Mouse (Mus musculus) fibroblast of lung, adult 2 months (primary cell): ENCODE results near the gene Pskh1.

Experiments
- DNase-seq: peaks from one replicate; pipeline ENCODE4 v3.0.0-alpha.2; 2011; ENCODE audit warnings: low read depth

The Pskh1 gene

DNA sequence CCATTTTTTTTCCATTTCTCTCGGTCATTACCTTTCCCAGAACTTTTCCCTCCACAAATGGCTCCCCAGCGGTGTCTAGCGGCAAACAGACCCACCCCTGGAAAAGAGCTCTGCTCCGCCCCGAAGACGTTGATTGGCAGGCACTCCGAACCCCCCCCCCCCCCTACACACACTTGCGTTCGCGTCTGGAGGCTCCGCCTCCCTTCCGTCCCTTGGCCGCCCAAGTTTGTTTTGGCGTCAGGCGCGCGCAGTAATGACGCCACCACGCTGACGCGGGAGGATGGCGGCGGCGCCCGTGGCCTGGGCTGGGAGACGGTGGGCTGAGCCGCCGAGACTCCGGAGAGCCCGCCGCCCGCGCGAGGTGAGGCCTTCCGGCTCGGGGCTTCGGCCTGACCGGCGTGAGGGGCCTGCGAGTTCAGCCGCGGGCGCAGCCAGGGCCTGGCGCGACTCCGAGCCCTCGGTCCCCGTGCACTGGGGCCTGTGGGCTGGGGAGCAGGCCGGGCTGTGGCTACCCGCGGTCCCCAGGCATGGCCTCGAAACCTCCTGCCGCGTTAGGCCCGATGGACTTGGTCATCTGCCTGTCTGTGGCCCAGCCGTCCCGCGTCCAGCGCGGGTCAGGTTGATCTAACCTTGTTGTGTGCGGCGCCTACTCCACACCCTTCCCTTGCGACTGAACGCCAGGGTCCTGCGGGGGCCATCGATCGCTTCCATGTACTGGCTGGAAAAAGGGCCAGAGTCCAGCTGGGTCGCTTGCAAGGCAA, at the start of gene Pskh1:
Gene Pskh1, plus strand, starts transcription at position 262 of the 761 bp plus-strand sequence.
- DNase-seq: peak; percentile 64

DNA sequence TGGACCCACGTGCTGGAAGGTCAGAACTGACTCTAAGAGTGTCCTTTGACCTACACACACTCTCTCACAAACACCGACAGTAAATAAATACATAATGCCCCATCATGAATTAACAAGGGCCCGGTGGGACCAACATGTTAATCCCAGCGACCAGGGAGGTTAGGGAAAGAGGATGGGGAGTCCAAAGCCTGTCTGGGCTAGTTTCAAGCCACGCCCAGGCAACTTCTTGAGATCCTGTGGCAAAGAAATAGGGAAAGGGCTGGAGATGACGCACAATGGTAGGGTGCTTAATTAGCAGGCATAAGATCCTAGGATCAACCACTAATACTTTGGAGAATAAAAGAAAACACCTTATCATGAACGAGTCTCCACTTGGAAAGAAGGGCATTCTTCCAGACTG, 49.6 kb upstream of the Pskh1 start:
- DNase-seq: no peak

DNA sequence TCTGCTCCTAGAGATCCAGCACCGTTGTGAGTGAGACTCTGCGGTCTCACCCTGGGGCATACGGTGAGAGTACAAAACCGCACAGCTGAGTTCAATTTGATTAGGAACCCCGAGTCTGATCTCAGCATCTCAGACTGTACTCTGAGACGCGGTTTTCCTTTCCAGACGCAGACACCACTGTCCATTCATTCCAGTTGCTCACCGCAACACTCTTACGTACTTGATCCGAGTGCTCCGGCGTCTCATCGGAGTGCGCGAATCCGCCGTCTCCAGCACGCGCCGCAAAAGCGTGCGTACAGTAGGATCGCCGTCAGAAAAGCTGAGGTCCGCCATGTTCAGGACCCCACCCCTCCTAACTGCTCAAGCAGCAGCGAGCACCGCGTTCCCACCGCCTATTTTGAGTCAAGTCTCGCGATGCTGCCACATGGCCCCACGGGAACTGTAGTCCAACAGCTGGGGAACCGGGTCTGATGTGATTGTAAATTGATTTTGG, 48.5 kb upstream of the Pskh1 start:
- peak; percentile 84 for DNase-seq

DNA sequence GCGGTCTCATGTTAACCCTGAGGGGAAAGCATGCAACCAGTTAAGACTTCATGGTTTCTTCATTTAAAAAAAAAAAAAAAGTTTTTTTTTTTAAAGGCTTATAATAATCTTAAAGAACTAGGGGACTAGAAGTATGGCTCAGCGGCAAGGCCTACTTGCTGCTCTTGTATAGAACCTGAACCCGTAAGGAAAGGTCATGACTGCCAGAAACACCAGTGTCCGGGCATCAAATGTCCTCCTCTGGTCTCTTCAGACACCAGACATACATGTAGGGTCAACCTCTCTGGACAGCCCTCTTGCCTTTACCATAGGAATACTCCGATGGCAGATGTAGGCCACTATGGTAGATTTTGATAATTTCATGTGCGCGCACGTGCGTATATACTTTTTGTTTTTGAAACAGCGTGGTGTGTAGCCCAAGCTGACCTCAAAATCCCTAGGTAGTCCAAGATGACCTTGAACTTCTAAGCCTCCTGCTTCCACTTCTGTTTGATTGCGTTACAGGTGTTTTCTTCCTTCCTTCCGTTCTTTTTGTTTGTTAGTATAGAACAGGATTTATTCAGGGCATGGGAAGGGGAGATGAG, 48.0 kb upstream of the Pskh1 start:
- no peak for DNase-seq

DNA sequence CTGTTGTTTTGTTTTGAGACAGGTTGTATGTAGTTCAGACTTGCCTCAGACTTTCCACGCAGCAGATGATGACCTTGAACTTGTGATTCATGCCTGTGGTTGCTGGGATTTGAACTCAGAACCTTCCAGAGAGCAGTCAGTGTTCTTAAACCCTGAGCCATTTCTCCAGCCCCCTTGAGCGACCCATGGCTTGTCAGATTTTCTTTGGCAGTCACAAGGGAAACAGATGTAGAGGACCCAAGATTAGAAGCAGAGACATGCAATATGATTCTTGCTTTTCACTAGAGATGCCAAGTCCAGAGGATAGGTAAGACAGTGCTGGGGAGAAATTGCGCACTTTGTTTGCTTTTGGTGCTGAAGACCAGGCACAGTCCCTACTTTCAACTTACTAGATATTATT, 47.1 kb upstream of the Pskh1 start, which contains the start of gene Cenpt:
Gene Cenpt, minus strand, starts transcription at position 101 of the 400 bp plus-strand sequence.
- no peak for DNase-seq

DNA sequence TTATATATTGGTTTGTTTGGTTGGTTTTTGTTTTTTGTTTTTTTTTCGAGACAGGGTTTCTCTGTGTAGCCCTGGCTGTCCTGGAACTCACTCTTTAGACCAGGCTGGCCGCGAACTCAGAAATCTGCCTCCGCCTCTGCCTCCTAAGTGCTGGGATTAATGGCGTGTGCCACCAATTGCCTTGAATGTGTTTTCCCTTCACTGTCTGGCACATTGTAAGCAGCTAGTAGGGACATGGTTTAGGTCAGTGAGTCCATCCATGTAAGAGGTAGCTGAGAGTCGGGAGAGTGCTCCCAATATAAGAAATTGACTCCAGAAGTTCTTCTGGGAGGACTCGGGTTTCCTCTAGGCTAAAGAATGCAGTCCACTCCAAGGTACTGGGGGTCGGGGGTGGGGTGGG, 45.9 kb upstream of the Pskh1 start:
- DNase-seq: no peak

DNA sequence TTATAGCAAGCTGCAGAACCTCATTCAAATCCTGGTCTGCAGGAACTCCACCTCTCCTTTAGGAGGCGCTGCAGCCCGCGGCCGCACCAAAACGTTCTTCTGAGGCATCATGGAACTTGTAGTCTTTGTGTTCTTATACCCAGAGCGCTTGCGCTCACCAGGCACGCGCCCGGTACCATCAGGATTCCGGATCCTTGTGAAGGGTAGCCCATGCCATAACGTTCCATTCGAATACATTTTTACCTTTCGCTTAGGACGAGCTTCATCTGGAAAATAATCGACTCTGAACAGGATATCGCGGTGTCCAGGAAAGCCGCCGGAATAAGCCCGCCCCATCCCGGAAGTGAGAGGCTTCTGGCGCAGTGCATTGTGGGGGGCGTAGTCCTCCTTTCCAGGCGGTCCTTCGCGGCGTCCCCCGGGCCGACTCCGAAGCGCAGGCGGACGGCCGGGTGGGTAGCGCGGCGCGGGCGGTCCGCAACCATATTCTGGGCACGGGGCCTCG, 45.5 kb upstream of the Pskh1 start, which contains the start of gene Thap11:
Gene Thap11, plus strand, starts transcription at position 418 of the 502 bp plus-strand sequence.
- peak; percentile 82 for DNase-seq

DNA sequence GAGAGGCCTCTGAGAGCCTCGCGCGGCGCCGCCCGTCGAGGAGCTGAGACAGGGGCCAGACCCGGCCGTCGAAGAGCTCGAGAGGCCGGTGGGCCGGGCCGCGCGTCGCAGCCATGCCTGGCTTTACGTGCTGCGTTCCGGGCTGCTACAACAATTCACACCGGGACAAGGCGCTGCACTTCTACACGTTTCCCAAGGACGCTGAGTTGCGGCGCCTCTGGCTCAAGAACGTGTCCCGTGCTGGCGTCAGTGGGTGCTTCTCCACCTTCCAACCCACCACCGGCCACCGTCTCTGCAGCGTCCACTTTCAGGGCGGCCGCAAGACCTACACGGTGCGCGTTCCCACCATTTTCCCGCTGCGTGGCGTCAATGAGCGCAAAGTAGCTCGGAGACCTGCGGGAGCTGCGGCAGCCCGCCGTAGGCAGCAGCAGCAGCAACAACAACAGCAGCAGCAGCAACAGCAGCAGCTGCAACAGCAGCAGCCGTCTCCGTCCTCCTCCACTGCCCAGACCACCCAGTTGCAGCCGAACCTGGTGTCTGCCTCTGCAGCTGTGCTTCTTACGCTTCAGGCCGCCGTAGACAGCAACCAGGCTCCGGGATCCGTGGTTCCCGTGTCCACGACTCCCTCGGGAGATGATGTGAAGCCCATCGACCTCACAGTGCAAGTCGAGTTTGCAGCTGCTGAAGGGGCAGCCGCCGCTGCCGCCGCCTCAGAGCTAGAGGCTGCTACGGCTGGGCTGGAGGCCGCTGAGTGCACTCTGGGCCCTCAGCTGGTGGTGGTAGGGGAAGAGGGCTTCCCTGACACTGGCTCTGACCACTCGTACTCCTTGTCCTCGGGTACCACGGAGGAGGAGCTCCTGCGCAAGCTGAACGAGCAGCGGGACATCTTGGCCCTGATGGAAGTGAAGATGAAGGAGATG, 44.7 kb upstream of the Pskh1 start:
- DNase-seq: peak; percentile 17

DNA sequence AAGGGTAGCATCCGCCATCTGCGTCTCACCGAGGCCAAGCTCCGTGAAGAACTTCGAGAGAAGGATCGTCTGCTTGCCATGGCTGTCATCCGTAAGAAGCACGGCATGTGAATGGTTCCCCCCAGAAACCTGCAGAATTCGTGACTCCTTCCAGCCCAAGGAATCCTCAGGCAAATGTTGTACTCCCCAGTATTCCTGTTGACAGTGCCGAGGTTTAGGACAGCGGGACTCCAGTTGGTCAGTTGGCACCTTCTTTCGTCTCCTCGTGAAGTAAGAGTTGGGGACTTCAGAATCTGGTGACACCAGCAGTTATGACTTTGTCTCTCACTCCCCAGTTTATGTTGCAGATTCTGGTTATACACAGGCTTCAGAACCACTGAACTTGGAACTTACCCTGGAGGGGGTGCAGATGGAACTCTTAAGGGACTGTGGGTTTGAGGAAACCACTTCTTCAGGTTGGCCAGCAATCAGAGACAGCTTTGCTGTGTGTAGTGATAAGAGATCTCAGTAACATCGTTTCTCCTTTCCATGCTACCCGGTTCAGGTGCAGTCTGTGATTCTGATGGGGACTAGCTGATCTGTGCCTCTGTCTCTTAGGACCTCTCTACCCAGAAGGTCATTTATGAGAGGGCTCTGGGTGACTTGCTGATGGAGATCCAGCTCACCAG, 43.9 kb upstream of the Pskh1 start:
- DNase-seq: no peak

DNA sequence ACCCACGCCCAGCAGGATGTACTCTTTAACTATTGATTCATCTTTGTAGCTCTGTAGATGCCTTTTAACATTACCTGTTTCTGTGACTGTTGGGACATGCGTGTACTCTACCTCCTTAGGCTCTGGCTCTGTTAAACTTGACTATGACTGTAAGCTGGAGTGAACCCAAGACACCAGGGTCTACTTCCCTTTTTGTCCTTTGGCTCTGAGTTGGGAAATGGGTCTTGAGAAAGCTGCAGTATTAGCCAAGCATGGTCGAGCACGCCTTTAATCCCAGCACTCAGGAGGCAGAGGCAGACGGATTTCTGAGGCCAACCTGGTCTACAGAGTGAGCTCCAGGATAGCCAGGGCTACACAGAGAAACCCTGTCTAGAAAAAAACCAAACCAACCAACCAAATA, 41.7 kb upstream of the Pskh1 start:
- no peak for DNase-seq

DNA sequence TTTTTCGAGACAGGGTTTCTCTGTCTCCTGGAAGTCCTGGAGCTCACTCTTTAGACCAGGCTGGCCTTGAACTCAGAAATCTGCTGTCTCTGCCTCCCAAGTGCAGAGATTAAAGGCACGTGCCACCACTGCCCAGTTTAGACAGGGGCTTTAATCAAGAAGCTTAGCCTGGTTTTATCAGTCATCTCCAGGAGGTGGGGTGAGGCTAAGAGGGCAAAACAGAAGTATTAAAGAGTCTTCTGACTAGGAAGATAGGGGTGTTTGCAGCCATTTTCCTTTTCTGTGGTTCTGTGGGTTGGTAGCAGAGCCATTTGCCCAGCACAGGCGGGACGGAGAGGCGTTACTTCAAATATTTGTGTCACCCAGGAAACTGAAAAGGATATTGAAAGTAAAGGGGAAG, 40.9 kb upstream of the Pskh1 start:
- DNase-seq: no peak

DNA sequence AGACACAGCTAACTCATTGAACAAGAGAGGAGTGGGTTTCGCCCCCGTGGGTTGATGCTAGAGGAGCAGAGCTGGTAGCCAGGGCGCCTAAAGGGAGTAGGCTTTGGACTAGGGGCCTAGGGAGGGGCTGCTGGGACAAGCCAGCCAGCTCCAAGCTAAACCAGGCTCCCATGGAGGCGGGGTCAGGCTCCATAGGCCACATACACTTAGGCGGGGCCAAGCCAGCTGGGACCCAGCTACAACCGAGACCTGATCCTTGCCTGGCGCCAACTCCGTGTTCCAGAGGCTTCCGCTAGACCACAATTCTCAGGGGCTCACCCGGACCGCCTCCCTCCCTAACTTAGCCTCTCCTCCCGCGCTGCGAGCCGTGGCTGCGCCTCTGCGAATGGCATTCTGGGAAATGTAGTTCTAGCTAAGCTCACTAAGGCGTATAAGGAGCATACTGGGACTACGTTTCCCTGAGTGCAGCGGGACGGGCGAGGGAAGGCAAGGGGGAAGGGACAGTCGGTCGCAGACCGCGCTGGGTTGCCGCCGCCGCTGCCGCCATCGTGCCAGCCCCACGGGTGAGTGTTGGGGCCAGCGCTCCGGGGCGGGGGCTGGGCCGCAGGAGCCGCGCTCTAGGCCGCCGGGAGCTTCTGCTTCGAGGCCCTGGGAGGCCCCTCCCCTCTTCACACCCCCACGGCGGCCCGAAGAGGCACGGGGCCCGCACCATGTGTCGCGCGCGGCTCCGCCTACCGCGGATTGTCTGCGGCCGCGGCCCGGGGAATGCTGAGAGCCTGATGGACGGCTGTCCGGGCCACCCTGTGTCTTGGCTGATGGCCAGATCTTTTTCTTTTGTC, 39.9 kb upstream of the Pskh1 start, which contains the start of gene Nutf2:
Gene Nutf2, plus strand, starts transcription at position 438 of the 839 bp plus-strand sequence.
- DNase-seq: peak; percentile 98

DNA sequence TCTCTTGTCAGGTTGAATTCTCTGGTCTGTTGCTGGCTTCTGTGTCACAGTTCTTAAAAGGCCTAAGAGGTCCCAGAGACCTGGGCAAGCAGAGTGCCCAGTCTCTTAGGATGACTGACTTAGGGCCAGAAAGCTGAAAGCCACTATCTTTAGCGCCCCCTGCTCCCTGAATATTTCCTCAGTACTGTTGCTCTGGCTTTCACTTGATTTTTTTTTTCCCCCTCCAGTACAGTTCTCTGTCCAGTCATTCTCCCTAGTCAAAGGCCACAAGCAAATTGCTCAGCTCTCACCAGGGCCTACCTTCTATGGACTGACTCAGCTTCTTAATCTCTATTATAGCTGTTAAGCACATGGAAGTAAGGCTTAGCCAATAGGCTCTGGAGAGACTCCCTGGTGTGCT, 38.3 kb upstream of the Pskh1 start:
- DNase-seq: peak; percentile 69

DNA sequence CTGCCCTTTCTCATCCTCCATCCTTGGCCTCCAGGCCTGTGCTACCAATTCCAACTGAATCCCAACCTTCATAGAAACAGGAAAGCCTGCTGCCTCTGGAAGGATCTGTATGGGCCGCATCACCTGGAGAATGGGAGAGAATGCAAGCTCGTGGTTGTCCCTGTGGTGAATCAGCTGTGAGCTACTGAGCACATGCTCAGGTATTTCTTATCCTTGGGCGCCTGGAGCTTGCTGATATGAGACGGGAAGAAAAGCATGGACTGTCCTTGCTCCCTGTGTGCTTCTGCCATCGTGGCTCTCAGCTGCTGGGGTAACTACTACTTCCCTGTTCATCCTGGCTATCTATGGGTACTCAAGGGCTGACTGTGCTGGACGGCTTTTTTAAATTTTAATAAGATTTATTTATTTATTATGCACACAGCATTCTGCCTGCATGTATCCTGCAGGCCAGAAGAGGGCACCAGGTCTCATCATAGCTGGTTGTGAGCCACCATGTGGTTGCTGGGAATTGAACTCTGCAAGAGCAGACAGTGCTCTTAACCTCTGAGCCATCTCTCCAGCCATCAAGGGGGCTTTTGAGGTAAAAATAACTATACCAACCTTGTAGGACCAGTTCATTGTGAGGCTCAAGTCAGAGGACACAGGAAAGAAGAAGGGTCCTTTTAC, 33.7 kb upstream of the Pskh1 start:
- DNase-seq: no peak

DNA sequence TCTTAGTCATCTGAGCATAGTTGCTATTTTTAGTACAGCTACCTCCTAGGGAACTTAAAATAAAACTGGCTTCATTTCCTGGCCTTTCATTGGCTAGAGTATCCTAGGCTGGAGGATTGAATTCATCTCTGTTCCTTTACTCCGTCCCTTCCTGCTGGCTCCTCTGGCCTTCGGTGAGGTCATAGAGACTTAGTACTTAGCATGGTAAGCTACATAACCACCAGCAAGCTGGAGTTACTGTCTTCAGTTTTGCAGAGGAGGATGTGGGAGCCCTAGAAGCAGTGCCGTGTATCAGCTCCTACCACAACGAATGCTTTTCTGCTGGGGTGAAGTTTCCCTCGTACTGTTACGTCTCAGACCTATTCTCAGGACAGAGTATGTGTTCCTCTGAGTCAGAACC, 25.9 kb upstream of the Pskh1 start:
- DNase-seq: peak; percentile 62

DNA sequence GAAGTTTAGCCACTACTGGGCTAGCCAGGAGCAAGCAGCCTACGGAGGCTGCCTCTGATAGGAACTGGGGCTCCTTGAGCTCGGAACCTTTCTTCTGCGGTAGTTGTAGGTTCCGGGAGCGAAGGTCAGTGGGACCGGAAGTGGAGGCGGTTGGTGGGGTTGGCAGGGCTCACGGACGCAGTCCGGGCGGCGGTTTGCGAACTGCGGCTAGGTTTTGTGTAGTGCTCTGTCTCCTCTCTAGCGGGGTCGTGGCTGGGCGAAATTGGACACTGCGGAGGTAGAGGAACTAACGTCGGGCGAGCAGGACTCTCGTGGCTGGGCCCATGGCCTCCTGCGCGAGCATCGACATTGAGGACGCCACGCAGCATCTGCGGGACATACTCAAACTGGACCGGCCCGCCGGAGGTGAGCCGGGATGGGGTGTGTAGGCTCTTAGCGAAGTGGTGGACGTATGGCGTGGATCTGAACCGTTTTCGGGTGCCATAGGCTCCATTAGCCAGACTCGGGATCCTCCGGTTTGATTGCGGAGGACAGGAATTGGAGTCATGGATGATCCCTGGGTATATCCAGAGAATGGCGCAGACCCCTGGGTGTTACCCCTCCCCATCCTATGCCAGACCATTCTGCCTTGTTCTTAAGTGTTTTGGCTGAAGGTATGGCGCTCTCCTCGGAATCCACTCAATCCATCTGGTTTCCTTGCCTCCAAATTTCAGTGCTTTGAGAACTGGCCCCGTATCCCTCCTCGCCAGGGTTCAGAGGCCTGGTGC, 19.3 kb upstream of the Pskh1 start, which contains the start of gene Edc4:
Gene Edc4, plus strand, starts transcription at position 128 of the 767 bp plus-strand sequence.
- DNase-seq: no peak

DNA sequence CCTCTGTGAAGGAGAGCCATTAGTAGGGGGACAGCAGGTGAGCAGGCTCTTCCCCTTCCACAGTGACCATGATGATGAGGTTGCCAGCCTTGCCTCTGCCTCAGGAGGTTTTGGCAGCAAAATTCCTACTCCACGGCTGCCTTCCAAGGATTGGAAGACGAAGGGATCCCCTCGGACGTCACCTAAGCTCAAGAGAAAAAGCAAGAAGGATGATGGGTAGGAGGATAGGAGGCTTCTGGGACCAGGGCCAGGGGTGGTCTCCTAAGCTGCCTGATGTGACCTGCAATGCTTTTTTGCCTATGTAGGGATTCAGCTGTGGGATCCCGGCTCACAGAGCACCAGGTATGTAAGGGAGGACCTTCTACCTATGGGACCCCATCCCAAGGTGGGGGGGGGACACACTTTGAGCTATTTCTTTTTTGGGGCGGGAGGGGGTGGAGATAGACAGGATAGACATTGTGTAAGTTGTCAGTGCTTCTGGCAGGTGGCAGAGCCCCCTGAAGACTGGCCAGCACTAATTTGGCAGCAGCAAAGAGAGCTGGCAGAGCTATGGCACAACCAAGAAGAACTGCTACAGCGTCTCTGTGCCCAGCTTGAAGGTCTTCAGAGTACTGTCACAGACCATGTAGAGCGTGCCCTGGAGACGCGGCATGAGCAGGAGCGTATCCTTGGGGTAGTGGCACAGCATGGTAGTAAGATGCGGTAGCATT, 10.3 kb upstream of the Pskh1 start:
- no peak for DNase-seq

DNA sequence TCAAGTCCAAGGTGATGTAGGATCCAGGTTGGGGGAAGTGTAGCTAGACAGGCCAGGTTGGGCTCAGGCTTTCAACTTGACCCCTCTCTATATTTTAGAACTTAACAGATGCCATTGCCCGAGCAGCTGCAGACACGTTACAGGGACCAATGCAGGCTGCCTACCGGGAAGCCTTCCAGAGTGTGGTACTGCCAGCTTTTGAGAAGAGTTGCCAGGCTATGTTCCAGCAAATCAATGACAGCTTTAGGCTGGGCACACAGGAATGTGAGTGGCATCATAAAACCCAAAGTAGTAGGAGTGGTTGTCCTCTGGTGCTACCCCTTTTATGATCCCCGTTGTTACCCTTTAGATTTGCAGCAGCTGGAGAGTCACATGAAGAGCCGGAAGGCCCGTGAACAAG, 9.4 kb upstream of the Pskh1 start:
- no peak for DNase-seq

DNA sequence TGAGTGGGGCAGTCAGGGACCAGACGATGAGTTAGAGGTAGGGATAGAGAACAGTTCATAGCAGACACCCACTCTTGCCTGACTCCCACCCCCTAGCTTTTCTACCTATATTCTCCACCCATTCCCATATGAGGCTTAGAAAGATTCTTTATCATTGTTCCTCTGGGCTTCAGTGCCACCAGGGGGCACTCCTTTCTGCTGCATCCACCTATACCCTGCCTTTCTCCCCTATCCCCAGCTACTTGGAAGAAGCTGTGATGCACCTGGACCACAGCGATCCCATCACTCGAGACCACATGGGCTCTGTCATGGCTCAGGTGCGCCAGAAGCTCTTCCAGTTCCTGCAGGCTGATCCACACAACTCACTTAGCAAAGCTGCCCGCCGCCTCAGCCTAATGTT, 7.8 kb upstream of the Pskh1 start:
- no peak for DNase-seq
